Mouse (Mus musculus): ENCODE data around the gene Zfp775. TPM values are rescaled to one million over a fixed set of nuclear protein-coding genes. Genes with fewer than 3 reads are reported as not detected.
A peak's percentile ranks its signal among the peaks of the same experiment; 100 is the strongest.

The Zfp775 gene
- 7.1 and 7.4 TPM in 2 replicates for polyA plus RNA-seq (2014; fragmentation: Nextera tagmentation; extraction: Ambion mirVana)

GRCm38 (mm10) chr6:48601271-48602079 is at the start of gene Zfp775:
Zfp775 (plus strand) TSS chr6:48602063.
- no peaks in the 10 kb centered on the region for H3K4me1 ChIP-seq (ENCODE audit: control insufficient read depth, insufficient read depth, low read length)
- peak; percentile 98 for ATAC-seq (replicated peaks; ENCODE audit: insufficient number of reproducible peaks, low FRiP score, low TSS enrichment, low read depth)
- peak within 1 kb of the TSS; percentile 67 for H3K4me2 ChIP-seq (ENCODE audit: low read depth, low read length)
- DNase-seq (ENCODE audit: low spot score): peak; percentile 97
- H3K9me3 ChIP-seq (replicated peaks; ENCODE audit: control insufficient read depth, low read length): peaks cover 9% of the 10 kb centered on the region
- peak within 1 kb of the TSS; percentile 85 for H3K9ac ChIP-seq (replicated peaks; ENCODE audit: low read length)
- H3K27me3 ChIP-seq (ENCODE audit: control insufficient read depth, insufficient read depth, low read length): no peaks in the 10 kb centered on the region
- peak within 1 kb of the TSS; percentile 52; the same call in 1 of the 2 replicates for H3K27ac ChIP-seq (replicated peaks; ENCODE audit: low read depth, low read length)
- peaks cover 18% of the 10 kb centered on the region for H3K36me3 ChIP-seq (replicated peaks; ENCODE audit: control insufficient read depth, insufficient read depth, low read depth, low read length)
- WGBS: 5% methylated on average over 42 of the region's 42 CpGs
- peak within 1 kb of the TSS; percentile 69 for H3K4me3 ChIP-seq (ENCODE audit: low read depth, low read length)

- Histone ChIP-seq H3K9me3 (replicated peaks; ENCODE audit: control insufficient read depth, low read length) (no peaks in the 10 kb centered on the region), H3K4me1 (ENCODE audit: control insufficient read depth, insufficient read depth, low read length) (no peaks in the 10 kb centered on the region), H3K27ac (replicated peaks; ENCODE audit: low read depth, low read length) (no peak overlapping the region), H3K36me3 (replicated peaks; ENCODE audit: control insufficient read depth, insufficient read depth, low read depth, low read length) (no peaks in the 10 kb centered on the region), H3K27me3 (ENCODE audit: control insufficient read depth, insufficient read depth, low read length) (no peaks in the 10 kb centered on the region), H3K4me2 (ENCODE audit: low read depth, low read length) (no peak overlapping the region), H3K4me3 (ENCODE audit: low read depth, low read length) (no peak overlapping the region), H3K9ac (replicated peaks; ENCODE audit: low read length) (no peak overlapping the region)
- 51% methylated on average over 4 of the region's 4 CpGs for WGBS
- ATAC-seq (replicated peaks; ENCODE audit: insufficient number of reproducible peaks, low FRiP score, low TSS enrichment, low read depth): no peak
- DNase-seq (ENCODE audit: low spot score): peak; percentile 54
Observed at GRCm38 (mm10) chr6:48552918-48553317, 48.9 kb upstream of the Zfp775 start.

GRCm38 (mm10) chr6:48553819-48554218 is 48.0 kb upstream of the Zfp775 start:
- H3K4me3 ChIP-seq (ENCODE audit: low read depth, low read length): peak overlapping the region; percentile 47; the same call in 1 of the 2 replicates
- no peaks in the 10 kb centered on the region for H3K9me3 ChIP-seq (replicated peaks; ENCODE audit: control insufficient read depth, low read length)
- WGBS: 80% methylated on average over 4 of the region's 4 CpGs
- H3K9ac ChIP-seq (replicated peaks; ENCODE audit: low read length): peak overlapping the region; percentile 72; the same call in 1 of the 2 replicates
- no peaks in the 10 kb centered on the region for H3K36me3 ChIP-seq (replicated peaks; ENCODE audit: control insufficient read depth, insufficient read depth, low read depth, low read length)
- ATAC-seq (replicated peaks; ENCODE audit: insufficient number of reproducible peaks, low FRiP score, low TSS enrichment, low read depth) (no peak), DNase-seq (ENCODE audit: low spot score) (no peak)
- no peaks in the 10 kb centered on the region for H3K4me1 ChIP-seq (ENCODE audit: control insufficient read depth, insufficient read depth, low read length)
- H3K27me3 ChIP-seq (ENCODE audit: control insufficient read depth, insufficient read depth, low read length): no peaks in the 10 kb centered on the region
- peak overlapping the region; percentile 61 for H3K4me2 ChIP-seq (ENCODE audit: low read depth, low read length)
- no peak overlapping the region for H3K27ac ChIP-seq (replicated peaks; ENCODE audit: low read depth, low read length)

- H3K27ac ChIP-seq (replicated peaks; ENCODE audit: low read depth, low read length): peak within 1 kb of the TSS; percentile 86
Observed at GRCm38 (mm10) chr6:48554280-48555103, 47.4 kb upstream of the Zfp775 start, which contains the start of gene Lrrc61. Lrrc61 (plus strand) TSS chr6:48554796.

DNA sequence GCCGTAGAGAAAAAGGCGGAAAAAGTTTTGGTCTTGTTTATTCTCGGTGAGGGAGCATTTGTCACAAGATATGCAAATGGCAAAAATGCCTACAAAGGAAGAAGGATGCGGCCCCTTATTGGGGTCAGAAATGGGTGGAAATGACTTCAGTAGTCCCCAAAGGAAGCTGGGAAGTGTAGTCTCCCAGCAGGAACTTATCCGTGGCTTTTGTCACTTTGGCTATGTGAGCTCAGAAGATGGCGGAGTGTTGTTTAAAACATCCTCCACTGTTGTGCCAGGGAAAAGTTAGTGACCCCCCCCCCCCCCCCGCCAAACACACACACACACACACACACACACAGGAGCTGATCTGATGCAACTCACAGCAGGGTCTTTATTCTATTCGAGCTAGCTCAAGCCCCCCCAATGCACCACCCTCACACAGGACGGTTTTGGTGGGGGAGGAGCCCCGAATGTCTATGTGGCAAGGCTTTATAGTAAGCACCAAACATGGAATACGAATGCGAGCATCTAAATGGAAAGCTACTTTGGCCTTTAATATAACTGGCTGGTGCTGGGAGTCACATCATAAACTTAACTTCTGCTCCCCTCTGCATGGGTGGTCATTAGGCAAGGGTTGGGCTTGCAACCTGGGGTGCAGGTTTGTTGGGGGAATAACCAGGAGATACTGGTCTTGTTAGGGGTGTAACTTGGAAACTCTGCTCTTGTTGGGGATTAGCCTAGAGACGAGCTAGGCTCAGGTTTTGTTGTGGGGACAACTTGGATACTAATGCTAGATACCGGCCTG is 46.6 kb upstream of the Zfp775 start:
- H3K36me3 ChIP-seq (replicated peaks; ENCODE audit: control insufficient read depth, insufficient read depth, low read depth, low read length): no peaks in the 10 kb centered on the region
- DNase-seq (ENCODE audit: low spot score): peak; percentile 85
- no peaks in the 10 kb centered on the region for H3K4me1 ChIP-seq (ENCODE audit: control insufficient read depth, insufficient read depth, low read length)
- peak; percentile 77 for ATAC-seq (replicated peaks; ENCODE audit: insufficient number of reproducible peaks, low FRiP score, low TSS enrichment, low read depth)
- WGBS: 30% methylated on average over 14 of the region's 14 CpGs
- peak overlapping the region; percentile 61 for H3K4me2 ChIP-seq (ENCODE audit: low read depth, low read length)
- H3K27ac ChIP-seq (replicated peaks; ENCODE audit: low read depth, low read length): peak overlapping the region; percentile 86
- peak overlapping the region; percentile 47 for H3K4me3 ChIP-seq (ENCODE audit: low read depth, low read length)
- H3K27me3 ChIP-seq (ENCODE audit: control insufficient read depth, insufficient read depth, low read length): no peaks in the 10 kb centered on the region
- no peaks in the 10 kb centered on the region for H3K9me3 ChIP-seq (replicated peaks; ENCODE audit: control insufficient read depth, low read length)
- peak overlapping the region; percentile 72 for H3K9ac ChIP-seq (replicated peaks; ENCODE audit: low read length)

More at GRCm38 (mm10) chr6:48554280-48555103, 47.4 kb upstream of the Zfp775 start, which contains the start of gene Lrrc61:
- DNase-seq (ENCODE audit: low spot score) (peak; percentile 94), ATAC-seq (replicated peaks; ENCODE audit: insufficient number of reproducible peaks, low FRiP score, low TSS enrichment, low read depth) (peak; percentile 86)
- H3K4me1 ChIP-seq (ENCODE audit: control insufficient read depth, insufficient read depth, low read length): no peaks in the 10 kb centered on the region
- WGBS: under 1% methylated on average over 39 of the region's 39 CpGs
- no peaks in the 10 kb centered on the region for H3K27me3 ChIP-seq (ENCODE audit: control insufficient read depth, insufficient read depth, low read length)
- peak within 1 kb of the TSS; percentile 72 for H3K9ac ChIP-seq (replicated peaks; ENCODE audit: low read length)
- H3K4me3 ChIP-seq (ENCODE audit: low read depth, low read length): peak within 1 kb of the TSS; percentile 47
- H3K4me2 ChIP-seq (ENCODE audit: low read depth, low read length): peak within 1 kb of the TSS; percentile 61
- no peaks in the 10 kb centered on the region for H3K36me3 ChIP-seq (replicated peaks; ENCODE audit: control insufficient read depth, insufficient read depth, low read depth, low read length)
- no peaks in the 10 kb centered on the region for H3K9me3 ChIP-seq (replicated peaks; ENCODE audit: control insufficient read depth, low read length)

DNA sequence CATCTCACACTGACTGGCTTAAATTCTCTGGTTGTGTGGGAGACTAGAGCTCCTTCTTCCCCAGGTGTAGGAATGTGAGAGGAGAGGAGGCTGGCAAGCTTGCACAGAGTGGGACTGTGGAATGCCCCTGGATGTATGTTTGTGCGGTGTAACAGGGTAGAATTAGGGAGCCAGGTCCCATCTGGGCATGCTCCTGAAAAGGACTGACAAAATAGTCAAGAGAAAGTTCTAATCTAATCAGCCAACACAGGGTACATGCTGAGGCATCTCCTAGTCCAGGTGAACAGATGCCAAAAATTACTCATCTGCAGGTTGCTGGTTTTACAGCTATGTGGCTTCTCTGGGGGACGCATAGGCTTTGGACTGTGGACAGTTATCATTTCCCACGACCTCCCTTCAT is 45.9 kb upstream of the Zfp775 start:
- Histone ChIP-seq H3K9me3 (replicated peaks; ENCODE audit: control insufficient read depth, low read length) (no peaks in the 10 kb centered on the region), H3K4me1 (ENCODE audit: control insufficient read depth, insufficient read depth, low read length) (no peaks in the 10 kb centered on the region), H3K36me3 (replicated peaks; ENCODE audit: control insufficient read depth, insufficient read depth, low read depth, low read length) (no peaks in the 10 kb centered on the region), H3K4me2 (ENCODE audit: low read depth, low read length) (no peak overlapping the region), H3K4me3 (ENCODE audit: low read depth, low read length) (no peak overlapping the region), H3K27ac (replicated peaks; ENCODE audit: low read depth, low read length) (no peak overlapping the region), H3K9ac (replicated peaks; ENCODE audit: low read length) (no peak overlapping the region), H3K27me3 (ENCODE audit: control insufficient read depth, insufficient read depth, low read length) (no peaks in the 10 kb centered on the region)
- DNase-seq (ENCODE audit: low spot score): no peak
- 82% methylated on average over 3 of the region's 3 CpGs for WGBS
- ATAC-seq (replicated peaks; ENCODE audit: insufficient number of reproducible peaks, low FRiP score, low TSS enrichment, low read depth): no peak

DNA sequence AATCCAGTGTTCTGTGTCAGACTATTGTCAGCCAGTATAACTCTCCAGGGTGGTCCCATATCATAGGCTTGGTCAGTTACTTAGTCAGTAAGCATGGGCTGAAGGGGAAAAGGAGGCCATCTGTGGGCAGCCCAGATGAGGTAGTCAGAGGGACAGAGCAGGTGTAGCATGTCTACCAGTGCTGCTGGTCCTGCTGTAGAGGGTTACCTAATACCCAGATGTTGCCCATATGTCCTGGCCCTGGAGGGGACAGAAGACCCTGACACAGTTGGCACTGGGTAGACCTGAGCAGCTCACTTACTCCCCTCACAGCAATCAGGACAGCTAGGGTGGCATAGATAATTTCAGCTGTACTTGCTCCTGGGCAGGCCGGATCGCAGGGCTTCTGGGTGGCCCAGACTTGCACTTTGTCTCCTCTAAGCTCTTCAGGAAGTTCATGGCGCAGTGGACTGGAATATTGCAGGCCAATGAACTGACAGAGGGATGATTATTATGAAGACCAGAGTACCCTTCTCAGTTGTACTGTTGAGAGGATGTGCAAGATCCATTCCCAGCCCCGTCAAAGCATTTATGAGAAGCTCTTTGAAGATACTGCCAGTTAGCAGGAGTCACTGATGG is 36.1 kb upstream of the Zfp775 start:
- Histone ChIP-seq H3K9me3 (replicated peaks; ENCODE audit: control insufficient read depth, low read length) (no peaks in the 10 kb centered on the region), H3K9ac (replicated peaks; ENCODE audit: low read length) (no peak overlapping the region), H3K4me3 (ENCODE audit: low read depth, low read length) (no peak overlapping the region), H3K4me2 (ENCODE audit: low read depth, low read length) (no peak overlapping the region), H3K4me1 (ENCODE audit: control insufficient read depth, insufficient read depth, low read length) (no peaks in the 10 kb centered on the region), H3K36me3 (replicated peaks; ENCODE audit: control insufficient read depth, insufficient read depth, low read depth, low read length) (no peaks in the 10 kb centered on the region), H3K27me3 (ENCODE audit: control insufficient read depth, insufficient read depth, low read length) (no peaks in the 10 kb centered on the region), H3K27ac (replicated peaks; ENCODE audit: low read depth, low read length) (no peak overlapping the region)
- DNase-seq (ENCODE audit: low spot score) (no peak), ATAC-seq (replicated peaks; ENCODE audit: insufficient number of reproducible peaks, low FRiP score, low TSS enrichment, low read depth) (no peak)
- WGBS: 91% methylated on average over 4 of the region's 4 CpGs

Measured in embryonic facial prominence, embryonic 11.5 days (tissue).